Mouse (Mus musculus) cerebellum, adult 11 months (tissue): ENCODE measurements around the gene Clpsl2.
"Not testable (repeated sequence)": the region's sequence is repeated elsewhere in the genome, so short reads cannot be mapped to it uniquely, and the experiment has no call there.

Experiments
- DNase-seq: peaks from one replicate; pipeline ENCODE4 v3.0.0; 2022

Gene Clpsl2

GRCm38 (mm10) chr17:28521920-28522319, 27.3 kb upstream of the Clpsl2 start:
- DNase-seq = no peak

GRCm38 (mm10) chr17:28522623-28523354, 26.4 kb upstream of the Clpsl2 start:
- peak; percentile 90 for DNase-seq

DNA sequence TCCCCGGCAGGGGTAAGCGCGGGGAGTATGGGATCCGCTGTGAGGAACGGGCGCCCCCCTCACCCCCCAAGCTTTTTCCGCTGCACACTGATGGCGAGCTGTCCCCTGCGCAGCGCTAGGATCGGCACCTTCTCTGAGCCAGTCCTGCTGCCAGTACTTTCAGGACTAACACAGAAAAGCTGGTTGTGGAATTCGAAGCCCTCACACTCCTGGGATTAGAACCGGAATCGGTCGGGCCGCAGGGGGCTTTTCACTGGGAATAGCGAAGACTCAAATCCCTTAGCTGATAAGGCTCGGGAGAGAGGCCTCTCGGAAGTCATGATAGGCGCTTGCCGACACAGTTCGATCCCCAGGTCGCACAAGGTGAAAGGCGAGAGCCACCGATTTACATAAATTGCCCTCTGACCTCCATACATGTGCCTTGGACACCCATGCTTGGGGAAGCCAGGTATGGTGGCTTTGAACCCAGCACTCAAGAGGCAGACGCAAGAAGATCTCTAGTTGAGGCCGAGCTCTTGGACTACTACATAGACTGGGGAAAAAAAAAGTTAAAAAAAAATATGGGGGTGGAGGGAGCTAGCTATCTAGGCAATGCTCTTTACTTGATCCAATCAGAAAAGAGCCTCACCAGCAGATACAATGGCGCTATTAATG, 25.7 kb upstream of the Clpsl2 start:
- DNase-seq = no peak

GRCm38 (mm10) chr17:28524009-28524695, 25.1 kb upstream of the Clpsl2 start:
- DNase-seq = peak; percentile 30

- DNase-seq = no peak
Measured at GRCm38 (mm10) chr17:28524831-28525430, 24.3 kb upstream of the Clpsl2 start.

DNA sequence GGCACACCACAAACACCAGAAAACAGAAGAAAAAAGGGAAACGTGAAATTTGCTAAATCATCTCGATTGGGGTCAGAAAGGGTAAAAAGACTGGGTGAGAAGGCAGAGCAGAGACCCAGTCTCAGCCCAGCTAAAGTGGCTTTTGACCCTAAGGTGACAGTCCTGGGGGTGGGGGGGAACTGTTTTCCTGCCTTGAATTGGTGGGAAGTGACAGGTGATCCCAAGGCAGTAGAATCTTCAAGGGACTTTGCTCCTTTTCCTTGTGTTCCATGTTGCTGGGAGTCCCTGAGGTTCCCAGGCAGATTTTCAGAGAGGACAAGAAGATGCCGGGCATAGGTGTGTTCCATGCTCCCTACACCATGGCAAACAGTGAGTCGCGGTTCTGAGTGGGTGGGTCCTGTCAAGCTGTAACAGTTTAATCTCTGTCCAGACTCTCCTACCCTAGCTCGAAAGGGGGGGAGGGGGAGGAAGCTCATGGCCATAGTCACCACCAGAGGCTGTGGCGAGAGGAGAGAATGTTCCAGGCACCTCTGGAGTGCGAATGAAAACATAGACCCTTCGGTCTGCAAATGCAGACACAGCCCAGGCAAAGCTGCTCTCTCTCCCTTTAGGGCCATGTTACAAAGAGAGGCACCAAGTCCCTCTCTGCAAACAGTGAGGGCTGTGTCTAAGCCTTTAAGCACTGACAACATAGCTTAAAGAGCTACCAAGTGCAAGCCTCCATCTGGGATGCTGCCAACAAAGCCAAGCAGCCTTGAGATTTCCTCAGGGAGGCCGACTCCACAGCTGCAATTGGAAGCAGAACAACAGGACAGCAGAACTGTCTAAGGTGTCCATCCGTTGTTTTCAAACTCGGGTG, 21.8 kb upstream of the Clpsl2 start:
- no peak for DNase-seq

DNA sequence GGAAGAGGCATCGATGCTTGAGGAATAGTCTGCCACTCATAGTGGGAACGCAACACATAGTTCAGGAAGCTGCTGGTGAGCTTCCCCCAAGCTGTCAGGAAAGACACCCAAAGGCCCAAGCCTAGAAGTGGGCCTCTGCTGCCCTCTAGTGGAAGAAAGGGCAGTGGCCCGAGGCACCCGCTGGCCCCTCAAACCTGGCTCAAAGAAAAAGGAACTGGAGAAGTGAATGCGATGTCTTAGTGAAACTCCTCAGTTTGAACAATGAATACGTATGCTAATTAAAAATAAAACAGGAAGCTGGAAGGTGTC, 21.2 kb upstream of the Clpsl2 start:
- peak; percentile 74 for DNase-seq

- no peak for DNase-seq
Measured at GRCm38 (mm10) chr17:28529116-28529515, 20.1 kb upstream of the Clpsl2 start.

- no peak for DNase-seq
Measured at GRCm38 (mm10) chr17:28530506-28530905, 18.7 kb upstream of the Clpsl2 start, which contains the start of gene Armc12. Armc12 (plus strand) TSS chr17:28530806.

GRCm38 (mm10) chr17:28531946-28532345, 17.3 kb upstream of the Clpsl2 start:
- DNase-seq = no peak

DNA sequence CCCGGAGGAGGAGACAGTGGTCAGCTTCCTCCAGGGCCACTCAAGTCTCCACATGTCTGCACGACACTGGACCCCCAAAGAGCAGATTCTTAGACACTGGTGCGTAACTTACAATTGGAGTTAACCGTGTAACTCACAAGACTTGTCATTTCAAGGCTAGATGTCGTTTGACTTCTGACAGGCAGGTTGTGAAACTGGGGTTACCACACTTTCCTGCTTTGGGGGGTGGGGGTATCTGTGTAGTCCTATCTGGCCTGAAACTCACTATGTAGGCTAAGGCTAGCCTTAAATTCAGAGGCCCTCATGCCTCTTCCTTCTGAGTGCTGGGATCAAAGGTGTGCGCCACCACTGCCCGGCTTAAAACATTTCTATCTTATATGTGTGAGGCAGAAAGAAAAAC, 16.7 kb upstream of the Clpsl2 start:
- DNase-seq = no peak

DNA sequence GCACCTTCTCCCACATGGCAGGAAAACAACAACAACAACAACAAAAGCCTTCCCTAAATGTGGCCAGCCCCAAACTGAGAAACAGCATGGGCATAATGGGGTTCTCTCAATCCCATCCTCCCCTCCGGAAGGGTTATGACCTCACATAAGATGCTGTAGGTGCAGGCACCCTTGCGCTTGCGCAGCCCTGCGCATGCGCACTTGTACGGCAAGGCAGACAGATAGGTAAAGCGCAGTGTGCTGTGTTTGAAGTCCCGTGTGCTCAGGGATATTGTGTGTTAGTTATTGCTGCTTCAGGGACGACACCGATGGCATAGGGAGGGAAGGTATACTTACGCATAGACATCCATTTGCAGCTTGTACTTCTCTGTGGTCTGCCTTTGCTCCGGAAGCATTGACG, 15.9 kb upstream of the Clpsl2 start:
- no peak for DNase-seq

DNA sequence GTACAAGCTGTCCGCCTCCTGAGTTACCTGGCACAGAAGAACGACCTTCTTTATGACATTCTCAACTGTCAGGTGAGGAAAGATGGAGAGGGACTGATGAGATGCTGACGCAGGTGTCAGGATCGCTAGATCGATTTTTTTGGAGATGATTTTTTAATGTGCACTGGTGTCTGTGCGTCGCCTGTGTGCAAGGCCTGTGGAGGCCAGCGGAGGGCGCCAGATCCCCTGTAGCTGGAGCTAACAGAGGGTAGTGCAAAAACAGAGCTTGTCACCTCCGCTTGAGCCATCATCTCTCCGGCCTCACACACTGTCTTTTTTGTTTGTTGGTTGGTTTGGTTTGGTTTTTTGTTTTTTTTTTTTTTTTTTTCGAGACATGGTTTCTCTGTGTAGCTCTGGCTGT, 11.3 kb upstream of the Clpsl2 start:
- DNase-seq = no peak

DNA sequence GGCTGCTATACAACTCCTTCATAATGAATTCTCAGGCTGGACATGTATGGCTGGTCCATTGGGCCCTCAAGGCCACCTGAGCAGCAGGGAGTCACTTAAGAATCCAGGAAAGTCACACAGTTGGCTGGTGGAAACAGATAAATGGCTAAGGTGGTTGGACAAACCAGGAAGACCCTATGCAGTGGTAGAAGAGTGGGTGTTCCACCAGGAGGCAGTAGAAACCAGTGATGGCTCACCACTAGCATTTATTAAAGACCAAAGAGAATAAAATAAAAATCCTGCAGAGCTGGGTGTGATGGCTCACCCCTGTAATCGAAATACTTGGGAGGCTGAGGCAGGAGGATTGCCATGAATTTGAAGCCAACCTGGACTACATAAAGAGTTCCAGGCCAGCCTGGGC, 2.3 kb upstream of the Clpsl2 start:
- DNase-seq = no peak

GRCm38 (mm10) chr17:28548550-28548949, 661 bp upstream of the Clpsl2 start:
- DNase-seq = no peak

DNA sequence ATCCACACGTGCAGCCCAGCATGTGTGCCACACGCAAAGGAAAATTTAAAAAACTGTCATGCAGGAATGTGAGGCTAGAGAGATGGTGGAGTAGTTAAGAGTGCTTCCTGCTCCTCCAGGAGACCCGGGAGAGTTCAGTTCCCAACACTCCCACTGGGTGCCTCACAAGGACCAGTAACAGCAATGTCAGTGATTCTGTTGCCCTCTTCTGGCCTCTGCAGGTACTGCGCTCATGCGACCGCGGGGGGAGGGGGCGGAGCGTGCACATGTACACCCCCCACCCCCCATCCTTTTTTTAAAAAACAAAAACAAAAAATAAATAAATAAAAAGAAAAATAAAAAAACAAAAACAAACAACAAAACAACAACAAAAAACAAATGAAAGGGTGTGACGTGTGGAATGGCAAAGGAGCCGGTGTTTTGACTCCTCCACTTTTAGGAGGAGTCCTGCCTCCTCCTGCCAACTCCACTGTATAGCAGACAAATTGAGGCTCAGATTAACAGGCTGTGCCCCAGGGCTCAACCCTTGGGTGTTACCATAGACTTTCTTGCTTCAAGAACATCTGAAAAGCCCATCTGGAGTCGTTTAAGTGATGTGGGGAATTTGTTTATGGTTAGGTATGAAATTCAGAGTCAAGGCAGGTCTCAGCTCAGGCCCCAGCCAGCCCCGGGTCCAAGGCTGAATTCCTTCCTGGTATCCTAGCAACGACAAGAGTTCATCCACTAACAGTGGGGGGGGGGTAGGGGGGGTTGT, 4.0 kb downstream of the Clpsl2 start:
- DNase-seq = peak; percentile 33

- not testable (repeated sequence) for DNase-seq
Measured at GRCm38 (mm10) chr17:28554021-28554420, 4.8 kb downstream of the Clpsl2 start.

- no peak for DNase-seq
Measured at GRCm38 (mm10) chr17:28556635-28557396, 7.6 kb downstream of the Clpsl2 start.

GRCm38 (mm10) chr17:28557772-28558171, 8.6 kb downstream of the Clpsl2 start:
- DNase-seq = no peak

DNA sequence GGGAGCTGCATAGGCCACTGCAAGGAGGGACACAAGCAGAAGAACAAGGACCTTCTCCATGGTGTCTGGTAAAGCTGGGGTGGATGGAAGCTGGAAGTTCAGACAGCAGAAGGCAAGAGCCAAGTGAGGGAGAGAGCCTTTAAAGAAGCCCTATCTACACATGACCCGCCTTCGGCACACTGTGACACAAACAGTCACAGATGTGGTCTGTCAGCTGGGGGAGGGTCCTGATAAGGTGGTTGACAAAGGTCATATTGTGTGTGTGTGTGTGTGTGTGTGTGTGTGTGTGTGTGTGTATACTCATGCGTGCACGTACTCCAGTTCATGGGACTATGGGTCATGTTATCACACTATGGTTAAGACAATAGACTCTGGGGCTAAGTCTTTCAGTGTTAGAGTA, 11.4 kb downstream of the Clpsl2 start, which contains the start of gene Clps:
Gene Clps, minus strand, starts transcription at position 169 of the 400 bp plus-strand sequence.
- DNase-seq = no peak

DNA sequence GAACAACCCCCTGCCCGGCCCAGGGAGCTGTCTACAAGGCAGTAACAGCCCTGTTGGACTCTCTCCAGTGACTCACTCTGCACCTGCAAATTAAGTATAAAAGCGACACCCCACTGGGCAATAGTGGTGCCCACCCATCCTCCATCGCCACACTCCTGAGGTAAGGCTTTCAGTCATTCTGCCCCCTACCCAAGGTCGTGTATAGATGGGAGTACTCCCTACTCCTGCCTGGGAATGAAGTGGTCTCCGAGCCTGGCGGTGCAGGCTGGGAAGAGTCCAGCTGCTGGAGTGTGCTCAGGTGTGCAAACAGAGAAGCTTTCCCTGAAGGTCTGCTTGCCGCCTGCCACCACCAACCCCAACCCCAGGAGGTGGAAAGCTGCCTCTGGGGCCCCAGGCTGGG, 12.4 kb downstream of the Clpsl2 start:
- DNase-seq = no peak
